Mouse (Mus musculus) left cerebral cortex, postnatal 25 days (tissue): ENCODE measurements at regions not wholly inside any gene's neighbourhood (a gene's known extent, or its start where the extent isn't known, plus 50 kb on each side); places are given as distances from the start of the nearest gene placed in this dataset.
A peak's percentile ranks its signal among the peaks of the same experiment; 100 is the strongest.

Experiments
- DNase-seq, 2 experiments: peaks; one replicate each; pipeline ENCODE4 v3.0.0; 2022; ENCODE audit warnings: low spot score in 2 of 2, mixed read lengths in 1 of 2
- intact Hi-C: fragments of 180-260 bp; cut with DNase I; formaldehyde crosslinking; loops from one replicate; pipeline ENCODE4 v1.15.1; 2025

DNA sequence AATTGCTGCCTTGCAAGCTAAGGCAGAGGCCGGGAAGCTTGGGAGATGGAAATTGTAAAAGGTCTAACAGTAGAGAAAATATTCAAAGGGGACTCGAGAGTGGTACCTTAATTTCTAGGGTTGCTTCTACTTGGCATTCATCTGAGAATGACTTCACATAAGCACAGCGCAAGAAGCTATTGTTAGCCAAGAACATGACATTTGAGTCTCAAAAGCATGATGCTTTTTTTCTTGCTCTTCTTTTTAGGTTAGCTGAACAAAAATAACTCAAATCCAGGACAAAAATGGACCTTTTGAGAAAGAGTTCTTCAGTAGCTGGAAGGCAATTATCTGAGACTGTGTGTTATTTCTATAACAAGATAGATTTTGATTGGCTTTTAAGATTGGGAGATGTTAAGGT is 1042.0 kb upstream of the Cited2 start:
- peak in 1 of 2 experiments; percentile 43 for DNase-seq
- intact Hi-C loops, result no loop called here

DNA sequence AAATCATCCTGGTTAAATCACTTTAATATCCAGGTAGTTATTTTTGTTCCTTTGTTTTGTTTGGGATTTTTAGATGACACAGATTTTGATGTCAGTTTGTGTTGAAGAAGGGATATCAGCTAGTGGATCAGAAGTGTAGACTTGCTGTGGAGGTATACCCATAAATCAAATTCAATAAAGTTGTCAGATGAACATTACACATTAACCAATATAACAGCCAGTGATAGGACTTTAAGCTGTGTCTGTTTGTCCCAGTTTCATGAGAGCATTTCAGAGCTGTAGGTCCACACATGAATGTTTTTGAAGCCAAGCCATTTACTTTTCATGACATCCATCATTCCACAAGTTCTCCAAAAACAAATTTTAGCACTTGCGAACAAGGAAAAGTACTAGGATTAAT is 1037.7 kb upstream of the Cited2 start:
- intact Hi-C loops, result no loop called here
- DNase-seq, result no peak

DNA sequence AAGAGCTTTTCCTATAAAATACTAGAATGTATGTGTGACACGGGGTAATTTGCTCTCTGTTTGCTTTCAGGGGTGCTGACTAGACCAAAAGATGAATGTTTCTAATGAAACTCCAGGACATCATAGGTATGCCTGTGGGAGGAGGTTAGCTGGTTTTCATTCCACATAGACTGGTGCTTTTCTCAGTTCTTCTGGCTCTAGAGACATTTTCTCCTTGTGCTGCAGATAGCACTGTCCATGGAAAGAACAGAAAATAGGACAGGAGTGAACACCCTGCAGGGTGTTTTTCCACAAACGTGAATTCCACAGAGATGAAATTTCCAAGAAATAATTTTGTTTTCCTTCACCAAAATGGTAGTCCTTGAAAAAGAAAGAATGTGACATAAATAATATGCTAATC is 1016.0 kb upstream of the Cited2 start:
- intact Hi-C loops, result no loop called here
- DNase-seq, result no peak

DNA sequence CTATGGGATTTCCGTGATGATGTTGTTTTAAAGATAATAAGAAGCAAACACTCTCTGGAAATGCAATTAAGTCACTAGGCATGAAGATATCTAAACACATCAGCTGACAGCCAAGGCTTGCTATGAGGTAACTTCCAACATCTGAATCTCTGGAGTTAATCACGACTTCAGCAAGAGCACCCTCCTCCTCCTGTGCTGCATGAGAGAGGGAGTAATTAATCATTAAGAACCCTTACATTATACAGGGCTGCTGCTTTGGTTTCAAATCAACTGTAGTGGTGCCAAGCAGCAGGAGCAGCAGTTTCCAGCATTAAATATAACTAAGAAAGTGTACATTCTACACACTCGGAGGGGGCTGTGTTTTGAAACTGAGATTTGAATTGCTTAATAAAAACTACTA is 1009.9 kb upstream of the Cited2 start:
- intact Hi-C loops, result no loop called here
- no peak for DNase-seq

DNA sequence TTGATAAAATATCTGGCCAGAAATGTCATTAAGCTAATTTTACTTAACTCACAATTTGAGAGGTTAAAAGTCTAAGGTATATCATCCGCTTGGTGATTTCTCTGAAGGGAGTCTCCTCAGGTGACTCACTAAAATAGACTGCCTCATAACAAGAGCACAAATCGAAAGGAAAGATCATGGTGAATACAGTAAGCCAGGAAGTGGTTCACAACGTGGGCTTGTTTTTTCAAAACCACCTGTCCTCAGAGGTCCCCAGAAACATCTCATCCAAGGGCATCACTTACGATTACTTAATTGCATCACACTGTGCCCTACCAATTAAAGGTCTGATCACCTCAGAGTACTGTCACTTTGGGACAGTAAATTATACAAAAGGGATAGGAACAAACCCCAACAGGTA is 1009.0 kb upstream of the Cited2 start:
- no peak for DNase-seq
- intact Hi-C loops, result no loop called here

DNA sequence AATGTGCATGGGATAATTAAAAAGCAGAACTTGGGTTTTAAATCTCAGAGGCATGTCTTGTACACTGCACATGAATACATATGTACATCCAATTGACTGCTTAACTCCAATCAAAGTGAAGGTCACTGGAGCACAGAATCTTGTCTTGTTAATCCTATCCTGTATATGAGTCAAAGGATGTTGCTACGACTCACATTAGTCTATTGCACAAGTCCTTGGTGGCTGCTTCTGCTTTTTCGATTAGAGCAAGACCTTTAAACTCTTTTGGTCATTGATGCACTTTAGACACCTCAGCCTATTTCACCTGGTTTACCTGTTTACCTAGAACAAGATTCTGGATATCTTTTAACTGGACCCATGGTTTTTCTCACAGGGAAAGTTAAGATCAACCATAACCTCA is 1008.5 kb upstream of the Cited2 start:
- no peak for DNase-seq
- intact Hi-C loops, result no loop called here

DNA sequence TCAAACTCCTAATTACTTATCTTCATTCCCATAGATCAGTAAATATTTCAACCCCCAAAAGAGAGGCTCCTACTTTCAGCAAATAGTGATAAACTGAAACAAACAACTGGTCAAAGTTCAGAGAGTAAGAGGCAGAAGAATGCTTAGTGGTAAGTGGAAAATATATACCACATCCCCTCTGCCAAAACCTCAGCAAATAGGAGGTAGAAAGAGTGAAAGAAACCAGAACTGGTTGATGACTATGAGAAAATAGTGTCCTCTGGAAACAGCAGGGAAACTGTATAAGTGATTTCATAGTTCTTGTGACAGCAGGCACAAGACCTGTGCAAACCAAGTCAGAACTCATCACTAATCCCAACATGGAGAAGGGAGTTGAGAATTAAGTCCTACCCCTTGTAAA is 980.8 kb upstream of the Cited2 start:
- DNase-seq, result no peak
- intact Hi-C loops, result no loop called here

DNA sequence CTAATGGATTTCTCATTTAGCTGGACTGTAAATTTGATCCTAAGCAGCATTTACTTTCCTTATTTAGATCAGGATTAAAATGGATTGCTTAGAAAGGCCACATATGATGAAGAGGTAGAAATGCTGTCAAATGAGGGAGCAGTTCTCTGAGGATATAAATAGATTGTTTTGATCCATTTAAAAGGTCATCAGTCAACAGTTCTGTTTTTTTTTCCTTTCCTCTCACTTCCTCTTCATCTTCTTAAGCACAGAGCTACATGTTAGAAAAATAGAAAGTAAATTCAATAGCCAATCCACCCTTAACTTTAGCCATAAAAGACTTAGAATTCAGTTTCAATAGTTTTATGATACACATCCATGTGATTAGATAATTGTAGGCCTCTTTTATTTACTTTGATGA is 971.5 kb upstream of the Cited2 start:
- intact Hi-C loops, result no loop called here
- DNase-seq, result no peak

DNA sequence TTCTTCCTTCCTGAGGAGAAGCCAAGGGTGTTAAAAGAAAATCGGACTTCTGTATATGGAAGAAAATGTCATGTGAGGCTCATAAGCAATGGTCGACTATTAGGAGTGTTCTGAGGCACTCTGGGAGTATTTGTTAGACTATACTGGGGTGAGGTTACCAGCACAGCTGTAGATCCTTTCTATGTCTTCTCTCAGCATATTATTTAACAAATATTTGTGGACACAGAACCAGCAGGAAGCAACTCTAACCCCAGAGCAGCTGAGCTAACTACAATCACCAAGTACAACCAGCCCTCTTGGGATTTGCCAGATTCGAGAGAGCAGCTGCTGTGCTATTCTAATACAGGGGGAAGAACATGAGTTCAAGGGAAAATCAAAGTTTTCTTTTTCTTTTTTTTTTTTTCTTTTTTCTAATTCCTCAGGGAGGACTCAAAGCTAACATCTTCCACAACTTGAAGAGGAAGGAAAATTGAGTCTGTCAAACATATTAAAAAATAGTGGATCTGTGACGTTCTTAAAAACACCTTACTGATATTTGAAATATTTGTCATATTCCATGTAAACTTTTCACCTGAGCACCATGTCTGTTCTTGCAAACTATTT is 933.3 kb upstream of the Cited2 start:
- intact Hi-C loops, result no loop called here
- peak in 1 of 2 experiments; percentile 3 for DNase-seq

DNA sequence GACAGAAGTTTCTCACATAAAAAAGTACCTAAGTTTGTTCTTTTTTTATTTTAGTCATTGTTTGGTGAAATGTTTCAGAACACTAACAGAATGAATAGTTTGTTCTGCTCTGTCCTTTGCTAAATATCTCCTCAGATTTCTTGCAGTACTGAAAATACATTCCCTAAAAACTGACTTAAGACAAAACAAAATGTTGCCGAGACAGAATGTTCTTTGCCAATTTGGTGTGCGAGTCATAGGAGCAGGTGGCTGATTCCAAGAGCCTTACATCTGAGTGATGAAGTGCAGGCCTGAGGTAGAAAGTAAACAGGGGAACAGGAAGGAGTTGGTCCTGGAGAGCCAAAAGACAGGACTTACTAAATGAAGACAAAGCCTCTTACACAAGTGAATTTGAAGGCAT is 919.0 kb upstream of the Cited2 start:
- no peak for DNase-seq
- intact Hi-C loops, result no loop called here

DNA sequence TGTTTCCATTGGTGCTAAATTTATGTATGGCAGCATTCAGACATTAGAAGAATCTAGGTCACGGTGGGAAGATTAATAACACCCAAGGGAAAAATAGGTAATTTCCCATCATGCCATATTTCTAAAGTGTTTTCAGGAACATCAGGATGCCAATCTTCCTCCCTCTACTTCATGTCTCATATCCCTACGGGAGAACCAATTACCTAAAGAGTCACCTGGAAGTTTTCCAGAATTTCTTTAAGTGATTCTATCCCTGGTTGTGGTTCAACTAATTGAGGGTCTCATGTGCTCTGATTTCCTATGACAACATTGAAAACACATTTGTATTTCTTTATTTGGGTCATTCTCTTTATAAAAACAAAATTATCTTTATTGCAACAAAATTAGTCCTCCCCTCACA is 912.3 kb upstream of the Cited2 start:
- intact Hi-C loops, result no loop called here
- DNase-seq, result no peak

DNA sequence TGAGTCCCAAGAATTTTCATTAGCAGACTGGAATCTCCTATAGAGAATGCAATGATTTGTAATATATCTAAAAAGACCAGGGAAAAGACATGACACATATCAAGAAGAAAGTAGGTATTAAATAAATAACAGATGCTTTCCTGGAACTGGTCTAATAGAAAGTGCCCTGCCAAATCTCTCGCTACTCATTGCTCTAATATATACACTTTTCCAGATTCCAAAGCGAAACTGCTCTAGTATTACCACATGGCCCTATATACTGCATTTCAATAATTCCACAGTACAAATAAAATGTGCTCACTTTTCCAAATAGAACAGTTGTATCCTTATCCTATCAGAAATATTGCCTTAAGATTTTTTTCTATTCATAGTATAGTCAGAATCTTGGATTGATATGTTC is 909.0 kb upstream of the Cited2 start:
- intact Hi-C loops, result no loop called here

DNA sequence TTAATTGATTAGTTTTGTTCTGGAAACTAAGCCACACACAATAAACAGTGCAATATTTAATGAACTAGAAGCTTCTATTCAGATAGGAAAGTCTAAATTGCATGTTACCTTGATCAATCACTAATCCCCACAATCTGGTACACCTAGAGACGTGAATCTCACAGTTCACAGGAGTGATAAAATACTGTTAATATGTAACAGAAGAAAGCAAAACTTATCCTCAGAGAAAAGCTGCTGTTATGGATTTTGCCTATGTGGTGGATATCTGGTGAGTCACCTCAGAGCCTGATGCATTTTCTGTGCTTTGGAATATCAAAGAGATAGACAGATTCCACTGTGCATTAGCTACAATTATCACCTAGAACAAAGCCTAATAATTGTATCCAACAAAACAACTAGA is 861.5 kb upstream of the Cited2 start:
- intact Hi-C loops, result no loop called here
- DNase-seq, result no peak

More for the DNA sequence above, 909.0 kb upstream of the Cited2 start:
- DNase-seq, result no peak

DNA sequence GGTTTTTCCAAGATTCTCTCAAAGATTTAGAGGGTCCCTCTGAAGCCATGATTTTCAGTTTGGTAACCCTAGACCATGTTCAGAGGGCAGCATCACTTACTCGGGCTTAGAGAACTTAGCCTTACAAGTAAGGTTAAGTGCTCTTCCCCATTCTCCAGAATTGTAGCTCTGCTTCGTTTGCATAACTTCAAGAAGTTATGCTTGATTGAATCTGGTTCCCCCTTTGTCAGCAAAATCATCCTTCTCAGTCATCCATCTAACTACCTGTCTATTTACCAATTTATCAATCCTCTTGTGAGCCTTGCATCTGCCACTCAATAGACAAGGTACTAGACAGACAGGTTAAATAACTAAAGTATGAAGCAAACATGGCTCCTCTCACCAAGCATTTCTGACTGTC is 856.1 kb upstream of the Cited2 start:
- DNase-seq, result no peak
- intact Hi-C loops, result no loop called here

DNA sequence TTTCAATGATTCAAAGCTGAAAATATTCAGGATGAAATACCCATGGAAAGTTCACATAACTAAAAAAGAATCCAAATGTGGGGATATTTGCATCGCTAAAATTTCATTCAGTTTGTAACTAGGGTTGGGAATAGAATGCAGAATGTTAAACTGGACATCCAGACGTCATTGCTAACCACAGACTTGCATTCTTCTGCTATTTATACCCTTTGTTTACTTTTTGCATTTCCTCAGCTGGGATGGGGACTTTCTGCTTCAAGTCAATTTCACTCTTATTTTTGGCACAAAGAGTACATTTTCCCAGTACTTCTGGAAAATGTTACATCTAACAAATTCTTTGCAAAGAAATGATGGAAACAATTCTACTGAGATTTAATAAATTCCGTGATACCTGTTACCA is 848.9 kb upstream of the Cited2 start:
- intact Hi-C loops, result no loop called here

DNA sequence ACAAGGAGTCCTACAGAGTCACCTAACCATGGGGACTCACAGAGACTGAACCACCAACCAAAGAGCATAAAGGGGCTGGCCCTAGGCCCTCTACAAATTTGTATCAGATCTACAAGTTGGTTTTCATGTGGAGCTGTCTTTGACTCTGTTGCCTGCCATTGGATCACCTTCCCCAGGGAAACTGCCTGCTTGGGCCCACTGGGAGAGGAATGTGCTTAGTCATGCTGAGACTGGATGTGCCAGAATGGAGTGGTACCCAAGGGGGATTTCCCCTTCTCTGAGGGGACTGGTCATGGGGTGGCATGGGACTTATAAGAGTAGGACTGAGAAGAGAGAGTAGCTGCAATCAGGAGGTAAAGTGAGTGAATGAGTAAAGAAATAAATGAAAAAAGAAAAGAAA is 844.8 kb upstream of the Cited2 start:
- DNase-seq, result no peak
- intact Hi-C loops, result no loop called here

More for the DNA sequence above, 848.9 kb upstream of the Cited2 start:
- DNase-seq, result no peak

DNA sequence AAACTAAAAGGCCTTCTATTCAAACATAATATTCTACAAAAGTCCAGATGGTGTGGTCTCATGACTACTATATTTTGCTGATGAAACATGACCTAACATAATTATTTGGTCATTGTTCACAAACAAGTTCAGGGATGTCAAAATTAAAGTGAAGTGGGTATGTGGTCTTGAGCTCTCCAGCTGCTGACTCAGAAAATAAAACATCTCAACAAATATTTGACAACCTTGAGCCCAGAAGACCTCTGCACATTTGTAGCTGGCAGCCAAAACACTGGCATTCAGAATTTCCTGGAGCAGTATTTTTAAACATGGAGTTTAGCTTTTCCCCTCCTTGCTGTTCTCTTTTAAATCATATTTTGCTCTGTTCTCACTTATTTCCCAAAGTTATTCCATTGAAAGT is 829.7 kb upstream of the Cited2 start:
- intact Hi-C loops, result no loop called here
- no peak for DNase-seq

DNA sequence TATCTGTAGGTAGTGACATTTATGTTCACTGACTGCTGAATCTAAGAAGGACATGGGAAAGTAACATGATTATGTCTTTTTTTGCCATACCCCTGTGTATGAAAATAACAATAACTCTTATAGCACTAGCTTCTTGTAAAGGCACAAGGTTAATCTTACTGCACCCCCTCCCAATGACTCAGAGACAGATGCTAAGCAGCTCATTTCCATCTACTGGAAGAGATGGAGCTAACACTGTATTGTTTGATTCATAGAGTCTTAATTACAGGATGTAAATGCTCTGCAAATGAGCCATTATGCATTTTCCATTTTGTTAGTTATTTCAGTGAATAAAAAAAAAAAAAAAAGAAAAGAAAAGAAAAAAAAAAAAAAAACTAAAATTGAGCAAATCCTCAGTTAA is 827.7 kb upstream of the Cited2 start:
- peak in 1 of 2 experiments; percentile 17 for DNase-seq
- intact Hi-C loops, result no loop called here

DNA sequence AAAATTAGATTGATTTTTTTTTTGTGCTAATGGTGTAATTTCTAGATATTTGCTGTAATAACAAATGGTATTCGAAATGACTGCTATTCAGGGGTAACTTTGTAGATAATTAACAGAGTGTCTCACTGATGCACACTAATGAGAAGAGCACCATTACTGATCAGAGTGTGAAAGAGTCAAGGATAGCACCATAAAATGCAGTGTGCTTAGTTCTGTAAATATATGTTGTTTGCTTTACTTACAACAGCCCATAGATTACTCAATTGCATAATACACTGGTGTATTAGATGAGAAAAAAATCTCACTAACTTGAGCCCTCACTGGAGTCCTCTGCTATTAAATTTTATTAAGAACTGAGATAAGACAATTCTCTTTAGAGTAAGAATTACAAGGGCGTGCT is 800.1 kb upstream of the Cited2 start:
- DNase-seq, result no peak
- intact Hi-C loops, result no loop called here

DNA sequence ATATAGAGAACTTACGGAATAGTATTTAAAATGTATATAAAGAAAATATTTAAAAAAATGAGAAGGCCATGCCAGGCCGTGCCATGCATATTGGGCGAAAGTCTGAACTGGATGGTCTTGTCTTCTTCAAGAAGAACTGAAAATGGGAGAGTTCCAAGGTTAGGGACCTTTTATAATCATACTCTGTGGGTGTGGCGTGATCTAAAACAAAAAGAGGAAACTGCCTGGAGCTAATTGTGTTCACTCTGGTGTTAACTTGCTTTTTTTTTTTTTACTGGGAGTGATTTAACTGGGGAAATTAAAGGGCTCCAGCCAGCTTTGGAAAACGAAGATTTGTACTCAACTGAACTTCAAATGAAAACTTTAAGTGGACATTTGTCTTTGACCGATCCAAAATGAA is 799.2 kb upstream of the Cited2 start:
- DNase-seq, result no peak
- intact Hi-C loops, result no loop called here

DNA sequence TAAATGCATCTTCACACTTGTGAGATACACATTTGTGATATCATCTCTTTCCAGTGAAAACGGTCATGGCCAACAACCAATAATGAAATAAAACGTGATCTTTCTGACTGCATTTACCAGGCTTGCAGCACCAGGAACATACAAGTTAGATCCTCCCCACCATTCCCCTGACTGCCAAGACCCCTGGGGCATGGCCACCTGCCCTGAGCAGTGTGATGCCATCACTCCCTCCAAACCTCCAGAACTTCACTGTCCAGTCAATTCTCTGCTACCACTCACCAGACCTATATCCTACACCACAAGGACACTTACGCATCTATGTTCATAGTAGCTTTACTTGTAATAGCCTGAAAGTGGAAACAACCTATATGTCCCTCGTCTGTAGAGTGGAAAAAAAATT is 785.3 kb upstream of the Cited2 start:
- DNase-seq, result no peak
- intact Hi-C loops, result no loop called here

DNA sequence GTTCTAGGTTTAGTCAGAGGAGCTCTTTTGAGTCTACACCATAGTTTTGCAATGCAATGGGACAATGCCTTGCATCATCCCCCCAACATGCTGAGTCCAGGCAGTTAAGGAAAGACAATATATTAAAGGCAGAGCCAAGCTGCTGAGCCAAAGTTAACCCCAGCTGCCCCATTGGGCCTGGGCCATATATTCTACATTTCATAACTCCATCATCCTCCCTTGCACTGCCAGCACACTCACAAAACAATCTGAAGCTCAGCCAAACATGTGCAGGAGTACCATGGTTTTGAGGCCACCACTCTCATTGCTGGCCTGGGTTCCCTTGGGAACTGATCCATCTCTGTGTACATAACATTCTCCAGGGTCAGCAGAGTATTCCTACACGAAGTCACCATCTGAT is 771.4 kb upstream of the Cited2 start:
- DNase-seq, result no peak
- intact Hi-C loops, result no loop called here

DNA sequence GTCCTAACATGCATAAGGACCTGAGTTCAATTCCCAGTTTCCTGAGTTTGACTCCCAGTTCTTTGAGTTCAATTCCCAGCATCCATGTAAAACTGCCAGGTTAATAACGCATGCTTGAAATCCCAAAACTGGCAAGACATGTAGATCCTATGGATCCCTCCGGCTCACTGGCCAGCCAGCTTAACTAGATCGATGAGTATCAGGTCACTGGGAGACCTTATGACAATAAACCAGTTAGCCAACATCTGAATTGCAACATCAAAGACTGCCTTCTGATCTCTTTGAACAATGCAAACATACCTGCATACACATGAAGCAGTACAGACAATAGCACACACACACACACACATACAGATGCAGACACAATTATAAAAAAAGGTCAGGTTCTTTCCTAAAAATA is 762.0 kb upstream of the Cited2 start:
- no peak for DNase-seq
- intact Hi-C loops, result no loop called here
